Mouse (Mus musculus): Measurements from ENCODE around the gene Flnc. TPM values are rescaled to one million over a fixed set of nuclear protein-coding genes. Genes with fewer than 3 reads are reported as not detected.
"Not testable (repeated sequence)": the region's sequence is repeated elsewhere in the genome, so short reads cannot be mapped to it uniquely, and the experiment has no call there.

Flnc gene
- 100 to 1,000 TPM; 146 to 175 TPM for total RNA-seq (2021)
- long read RNA-seq, experiment 1, full-length matches to known transcripts = 4 of 42 reads
- long read RNA-seq, experiment 1, partial matches to known transcripts = 38 of 42 reads
- long read RNA-seq, experiment 1, other reads (novel, unspliced or antisense) = 0 of 42 reads
- long read RNA-seq, experiment 2, full-length matches to known transcripts = 1 of 32 reads
- long read RNA-seq, experiment 2, partial matches to known transcripts = 30 of 32 reads
- long read RNA-seq, experiment 2, other reads (novel, unspliced or antisense) = 1 of 32 reads

DNA sequence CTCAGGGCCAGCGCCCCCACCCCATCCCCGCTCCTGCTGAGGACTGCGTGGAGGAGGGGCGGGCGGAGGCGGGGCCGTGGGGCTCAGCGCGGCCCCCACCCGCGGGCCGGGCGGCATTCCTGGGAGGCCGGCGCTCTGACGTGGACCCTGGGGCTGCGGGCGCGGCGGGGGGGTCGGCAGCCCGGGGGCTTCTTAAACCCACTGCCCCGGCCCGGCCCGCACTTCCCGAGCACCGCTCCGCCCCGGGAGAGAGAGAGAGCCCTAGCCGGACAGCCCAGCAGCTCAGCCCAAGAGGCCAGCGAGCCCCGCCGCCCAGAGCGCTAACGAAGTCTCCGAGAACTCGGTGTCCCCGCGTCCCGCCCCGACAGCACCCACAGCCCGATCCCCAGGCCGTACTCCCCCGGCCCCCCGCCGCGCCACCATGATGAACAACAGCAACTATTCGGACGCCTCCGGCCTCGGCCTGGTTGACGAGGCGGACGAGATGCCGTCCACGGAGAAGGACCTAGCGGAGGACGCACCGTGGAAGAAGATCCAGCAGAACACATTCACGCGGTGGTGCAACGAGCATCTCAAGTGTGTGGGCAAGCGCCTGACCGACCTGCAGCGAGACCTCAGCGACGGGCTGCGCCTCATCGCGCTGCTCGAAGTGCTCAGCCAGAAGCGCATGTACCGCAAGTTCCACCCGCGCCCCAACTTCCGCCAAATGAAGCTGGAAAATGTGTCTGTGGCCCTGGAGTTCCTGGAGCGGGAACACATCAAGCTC is at the start of gene Flnc:
Gene Flnc, plus strand, starts transcription at position 219 of the 766 bp plus-strand sequence.
- intact Hi-C loops (cut with DNase I) = loop anchor here (5.0 kb wide), 1 partner anchor 86 kb away; the partner anchor contains the start of gene Calu
- DNase-seq = peak; percentile 70 to 75

GRCm38 (mm10) chr6:29388052-29388518 is 45.0 kb upstream of the Flnc start, which contains the start of gene Opn1sw:
Gene Opn1sw, minus strand, starts transcription at chr6:29388468.
- intact Hi-C loops (cut with DNase I) = no loop called here
- DNase-seq = no peak

DNA sequence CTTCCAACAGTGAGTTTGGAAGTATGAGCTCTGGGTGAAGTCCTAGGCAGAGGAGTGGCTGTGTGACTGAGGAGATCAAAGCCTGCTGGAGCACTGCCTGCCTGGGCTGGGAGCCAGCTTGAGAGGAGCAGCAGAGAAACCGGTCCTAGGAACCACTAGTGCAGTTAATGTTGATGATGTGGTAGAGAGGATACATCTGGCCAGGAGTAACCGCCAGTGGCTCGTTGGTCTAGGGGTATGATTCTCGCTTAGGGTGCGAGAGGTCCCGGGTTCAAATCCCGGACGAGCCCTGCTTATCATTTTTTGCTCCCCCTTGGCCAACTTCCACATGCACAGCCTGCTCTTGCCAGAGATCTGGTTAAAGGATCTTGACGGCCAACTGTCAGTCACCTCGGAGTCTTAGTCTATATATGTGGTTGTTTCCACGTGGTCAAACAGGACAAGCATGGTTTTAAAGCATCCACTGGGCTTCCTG is 44.4 kb upstream of the Flnc start:
- peak; percentile 93 to 95 for DNase-seq

GRCm38 (mm10) chr6:29389425-29389824 is 43.6 kb upstream of the Flnc start:
- DNase-seq = peak in 1 of 2 experiments; percentile 11
- intact Hi-C loops (cut with DNase I) = no loop called here

More for the DNA sequence above, 44.4 kb upstream of the Flnc start:
- intact Hi-C loops (cut with DNase I) = no loop called here

- DNase-seq = not testable (repeated sequence)
- intact Hi-C loops (cut with DNase I) = loop anchor here (2.0 kb wide), 1 partner anchor 260 kb away; no protein-coding TSS in a partner anchor
These were observed 42.6 kb upstream of the Flnc start for GRCm38 (mm10) chr6:29390500-29390899.

DNA sequence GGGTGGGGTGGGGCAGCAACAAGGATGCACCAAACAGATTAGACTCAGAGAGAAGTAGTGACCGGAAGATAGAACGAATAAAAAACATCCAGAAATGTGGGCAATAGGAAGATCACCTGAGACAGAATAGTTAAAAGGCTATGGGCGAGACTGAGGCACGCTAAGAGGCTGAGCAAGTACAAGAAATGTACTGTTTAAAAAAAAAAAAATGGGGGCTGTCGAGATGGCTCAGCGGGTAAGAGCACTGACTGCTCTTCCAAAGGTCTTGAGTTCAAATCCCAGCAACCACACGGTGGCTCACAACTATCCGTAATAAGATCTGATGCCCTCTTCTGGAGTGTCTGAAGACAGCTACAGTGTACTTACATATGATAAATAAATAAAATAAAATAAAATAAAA is 41.8 kb upstream of the Flnc start:
- intact Hi-C loops (cut with DNase I) = loop anchor here (2.0 kb wide), 1 partner anchor 260 kb away; no protein-coding TSS in a partner anchor
- DNase-seq = not testable (repeated sequence)

DNA sequence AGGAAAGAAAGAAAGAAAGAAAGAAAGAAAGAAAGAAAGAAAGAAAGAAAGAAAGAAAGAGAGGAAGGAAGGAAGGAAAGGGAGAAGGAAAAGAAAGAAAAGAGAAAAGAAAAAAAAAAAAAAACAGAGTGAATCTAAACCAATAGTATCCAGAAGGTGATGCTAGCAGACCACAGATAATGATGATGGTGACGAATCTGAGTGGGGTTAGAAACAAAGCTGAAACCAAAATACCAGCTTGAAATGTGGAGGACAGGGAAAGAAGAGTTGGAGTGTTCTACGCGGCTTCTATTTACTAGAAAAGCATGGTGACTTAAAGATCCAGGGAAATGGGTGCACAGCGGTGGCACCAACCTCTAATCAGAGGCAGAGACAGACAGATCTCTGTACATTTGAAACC is 41.3 kb upstream of the Flnc start:
- no peak for DNase-seq
- intact Hi-C loops (cut with DNase I) = loop anchor here (2.0 kb wide), 1 partner anchor 259 kb away; no protein-coding TSS in a partner anchor

GRCm38 (mm10) chr6:29394286-29394685 is 38.8 kb upstream of the Flnc start:
- no peak for DNase-seq
- intact Hi-C loops (cut with DNase I) = no loop called here

DNA sequence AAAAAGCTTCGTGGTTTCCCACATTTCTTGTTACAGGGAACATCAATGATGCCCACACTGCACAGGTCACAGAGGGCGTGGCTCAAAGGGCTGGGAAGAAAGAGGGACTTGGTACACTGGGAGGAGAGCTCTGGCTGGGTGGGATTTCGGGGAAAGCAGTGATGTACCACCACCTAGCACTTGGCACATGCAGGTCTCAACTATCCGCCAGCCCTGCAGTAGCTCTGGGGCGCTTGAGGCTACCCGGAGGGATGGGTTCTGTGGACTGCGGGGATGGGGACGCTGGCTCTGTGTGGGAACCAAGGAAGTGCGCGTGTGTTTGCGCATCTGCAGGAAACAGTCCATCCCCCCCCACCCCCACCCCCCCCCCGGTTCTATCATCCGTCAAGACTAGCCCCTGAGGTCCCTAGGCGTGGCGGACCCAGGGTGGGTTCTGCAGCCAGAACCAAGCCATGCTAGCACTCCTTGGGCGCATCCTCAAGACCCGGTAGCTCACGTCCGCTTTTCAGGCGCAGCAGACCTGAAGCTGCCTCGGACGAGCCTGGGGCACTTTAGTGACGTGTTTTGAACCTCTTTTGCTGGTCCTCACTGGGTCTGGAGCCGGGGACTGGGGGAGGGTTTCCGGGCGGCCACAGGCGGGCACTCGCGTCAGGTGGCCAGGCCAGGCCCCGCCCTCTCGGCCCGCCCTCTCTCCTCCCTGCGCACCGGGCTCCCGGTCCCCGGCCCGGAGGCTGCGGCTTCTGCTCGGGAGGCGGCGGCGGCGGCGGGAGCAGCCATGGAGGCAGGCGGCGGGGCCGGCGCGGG is 36.9 kb upstream of the Flnc start, which contains the start of gene Ccdc136:
Gene Ccdc136, plus strand, starts transcription at position 400 of the 804 bp plus-strand sequence.
- intact Hi-C loops (cut with DNase I) = loop anchor here (2.0 to 5.0 kb wide), 2 partner anchors 35 to 91 kb away; no protein-coding TSS in a partner anchor
- peak; percentile 75 to 79 for DNase-seq

- intact Hi-C loops (cut with DNase I) = loop anchor here (2.0 to 5.0 kb wide), 2 partner anchors 34 to 90 kb away; no protein-coding TSS in a partner anchor
- DNase-seq = peak in 1 of 2 experiments; percentile 18
These were observed 36.1 kb upstream of the Flnc start for GRCm38 (mm10) chr6:29396714-29397540.

DNA sequence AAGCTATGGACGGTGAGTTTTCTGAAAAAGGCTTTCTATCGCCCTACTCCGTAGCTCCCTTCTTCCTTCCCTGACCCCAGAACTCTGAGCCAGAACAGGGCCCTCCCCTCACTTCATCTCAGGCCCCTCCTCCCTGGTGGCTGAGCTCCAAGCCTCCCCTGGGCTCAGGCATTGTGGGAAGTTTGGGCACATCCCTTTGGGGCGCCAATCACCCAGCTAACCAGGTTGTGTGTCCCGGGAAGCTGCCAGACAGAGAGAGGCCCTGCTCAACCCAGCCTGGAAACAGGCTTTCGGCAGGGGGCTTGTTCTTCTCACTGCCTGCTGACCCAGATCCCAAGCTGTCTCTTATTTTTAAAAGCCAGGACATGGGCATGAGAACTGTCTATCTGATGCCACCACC is 35.5 kb upstream of the Flnc start:
- intact Hi-C loops (cut with DNase I) = loop anchor here (2.0 to 5.0 kb wide), 2 partner anchors 33 to 90 kb away; no protein-coding TSS in a partner anchor
- DNase-seq = no peak

- intact Hi-C loops (cut with DNase I) = loop anchor here (5.0 kb wide), 1 partner anchor 87 kb away; no protein-coding TSS in a partner anchor
- DNase-seq = no peak
These were observed 33.2 kb upstream of the Flnc start for GRCm38 (mm10) chr6:29399851-29400250.

DNA sequence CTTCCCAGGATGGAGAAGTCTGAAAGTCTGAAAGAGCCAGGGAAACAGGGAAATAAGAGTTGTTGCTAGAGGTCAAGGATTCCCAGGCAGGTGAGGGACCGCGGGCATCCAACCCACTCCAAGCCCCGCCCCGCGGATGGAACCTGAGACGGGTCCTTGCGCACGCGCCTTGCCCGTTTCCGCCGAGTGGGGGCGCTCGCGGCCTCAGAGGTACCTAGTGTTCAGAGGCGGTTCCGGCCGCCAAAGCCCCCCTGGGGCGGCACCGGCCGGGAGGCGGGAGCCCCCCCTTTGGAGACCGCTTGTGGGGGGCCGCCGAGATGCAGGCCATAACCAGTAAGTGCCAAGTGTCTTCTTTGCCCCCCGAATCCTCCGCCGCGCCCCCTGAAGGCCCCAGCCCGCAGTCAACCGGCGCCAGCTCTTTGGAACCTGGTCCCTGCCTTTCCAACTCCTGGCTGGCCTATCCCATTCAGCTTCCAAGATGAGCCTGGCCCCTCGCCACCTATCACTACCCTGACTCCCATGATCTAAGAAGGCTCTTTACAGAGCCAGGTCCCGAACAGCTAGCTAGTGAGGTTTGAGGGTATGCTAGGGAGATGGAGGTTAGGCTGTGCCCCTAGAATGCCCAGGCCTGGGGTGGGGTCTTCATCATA is 30.2 kb upstream of the Flnc start:
- peak; percentile 16 to 36 for DNase-seq

DNA sequence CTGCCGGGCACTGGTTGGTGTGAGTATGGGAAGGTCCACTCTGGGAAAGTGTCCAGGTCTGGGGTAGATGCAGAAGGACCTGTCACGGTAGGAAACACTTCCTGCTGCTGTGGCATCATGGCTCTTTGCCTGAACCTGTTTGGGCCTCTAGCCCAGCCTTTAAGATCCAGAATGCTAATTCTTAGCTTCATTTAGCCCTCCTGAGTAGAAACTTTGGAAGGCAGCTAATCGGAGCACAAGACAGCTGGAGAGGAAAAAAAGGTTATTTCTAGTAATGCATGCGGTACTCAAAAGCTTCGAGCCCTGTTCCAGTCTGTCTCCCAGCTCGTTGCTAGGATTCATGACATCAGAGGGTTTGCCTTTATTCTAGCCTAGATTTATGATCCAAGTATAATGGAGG is 26.6 kb upstream of the Flnc start:
- intact Hi-C loops (cut with DNase I) = no loop called here

More for the DNA sequence above, 30.2 kb upstream of the Flnc start:
- intact Hi-C loops (cut with DNase I) = no loop called here

DNA sequence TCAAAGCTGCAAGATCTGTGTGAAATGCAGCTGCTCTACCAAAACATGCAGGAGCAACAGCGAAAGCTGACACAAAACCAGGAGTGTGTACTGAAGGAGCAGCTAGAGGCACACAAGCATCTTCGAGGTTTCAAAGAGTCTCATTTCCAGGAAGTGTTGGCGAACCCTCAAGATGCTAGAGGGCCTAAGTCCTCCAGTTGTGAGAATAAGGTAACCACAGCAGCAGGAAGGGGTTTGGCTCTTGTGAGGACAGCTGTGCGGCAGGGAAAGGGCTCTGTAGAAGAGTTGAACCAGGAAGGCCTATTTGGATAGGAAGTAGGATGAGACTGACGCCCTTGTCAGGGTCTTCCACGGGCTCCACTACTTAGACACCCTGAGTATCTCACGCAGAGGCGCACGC is 17.6 kb upstream of the Flnc start:
- no peak for DNase-seq
- intact Hi-C loops (cut with DNase I) = no loop called here

More for the DNA sequence above, 26.6 kb upstream of the Flnc start:
- DNase-seq = no peak

DNA sequence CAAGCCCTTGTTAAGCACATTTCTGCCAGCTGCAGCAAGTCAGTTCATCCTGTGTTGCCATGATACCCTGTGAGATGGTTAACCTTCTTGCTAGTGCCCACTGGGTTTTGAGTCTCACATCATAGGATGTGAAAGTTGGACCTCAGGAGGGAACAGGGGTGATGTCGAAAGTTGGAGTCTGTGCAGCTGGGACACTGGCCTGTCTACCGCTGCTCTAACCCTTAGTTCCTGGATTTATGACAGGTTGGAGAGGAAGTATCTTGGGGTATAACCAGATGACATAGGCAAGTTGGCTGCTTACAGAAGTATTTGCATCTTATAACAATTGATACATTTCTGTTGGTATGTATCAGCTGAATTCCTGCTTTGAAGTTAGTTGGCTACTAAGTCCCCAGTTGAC is 12.5 kb upstream of the Flnc start:
- no peak for DNase-seq
- intact Hi-C loops (cut with DNase I) = no loop called here

DNA sequence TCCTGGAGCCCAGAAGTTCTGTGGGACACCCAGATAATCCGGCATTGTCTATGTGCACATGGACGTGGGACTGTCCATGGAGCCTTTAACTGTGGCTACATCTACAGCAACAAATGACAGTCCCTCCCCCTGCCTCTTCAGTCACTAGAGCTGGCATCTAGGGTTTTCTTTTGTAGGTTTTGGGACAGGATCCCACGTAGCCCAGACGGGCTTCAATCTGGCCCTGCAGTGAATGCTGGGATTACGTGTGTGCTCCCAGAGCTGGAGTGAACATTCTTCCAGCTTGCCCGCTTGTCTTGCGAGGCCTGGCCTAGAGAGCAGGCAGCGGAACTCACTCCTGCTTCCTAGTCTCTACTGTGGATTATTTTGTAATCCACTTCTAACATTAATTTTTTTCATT is 7.9 kb upstream of the Flnc start:
- DNase-seq = no peak
- intact Hi-C loops (cut with DNase I) = no loop called here

- intact Hi-C loops (cut with DNase I) = no loop called here
- no peak for DNase-seq
These were observed 6.7 kb upstream of the Flnc start for GRCm38 (mm10) chr6:29426331-29426730.

Data from heart, postnatal 14 days (tissue).